Mouse (Mus musculus): ENCODE results near the gene Sh3bgrl.

Gene Sh3bgrl

GRCm38 (mm10) chrX:109098511-109098910 lies 3.3 kb downstream of the Sh3bgrl start:
- Histone ChIP-seq H3K4me3 (replicated peaks; ENCODE audit: low read length) (no peak overlapping the region), H3K9me3 (ENCODE audit: low read length) (no peaks in the 10 kb centered on the region), H3K4me1 (replicated peaks; ENCODE audit: low read depth, low read length) (no peaks in the 10 kb centered on the region), H3K27me3 (ENCODE audit: insufficient read depth, low read length) (no peaks in the 10 kb centered on the region), H3K36me3 (ENCODE audit: insufficient read depth, low read length) (no peaks in the 10 kb centered on the region)
- TF ChIP-seq POU5F1 (IDR thresholded peaks at IDR 0.05; ENCODE audit: borderline replicate concordance, low read length) (no peak), CTCF (conservative IDR thresholded peaks at IDR 0.05; ENCODE audit: low read length) (no peak), NANOG (IDR thresholded peaks at IDR 0.05; ENCODE audit: borderline replicate concordance, low read length) (no peak)

- Histone ChIP-seq H3K4me3 (replicated peaks; ENCODE audit: low read length) (no peak overlapping the region), H3K4me1 (replicated peaks; ENCODE audit: low read depth, low read length) (no peaks in the 10 kb centered on the region)
Observed at GRCm38 (mm10) chrX:109100441-109100840, 5.3 kb downstream of the Sh3bgrl start.

GRCm38 (mm10) chrX:109108117-109108805 lies 13.1 kb downstream of the Sh3bgrl start:
- H3K4me3 ChIP-seq (replicated peaks; ENCODE audit: low read length) = no peak overlapping the region
- H3K36me3 ChIP-seq (ENCODE audit: insufficient read depth, low read length) = no peaks in the 10 kb centered on the region
- no peaks in the 10 kb centered on the region for H3K27me3 ChIP-seq (ENCODE audit: insufficient read depth, low read length)
- no peak for TF ChIP-seq POU5F1 (IDR thresholded peaks at IDR 0.05; ENCODE audit: borderline replicate concordance, low read length)
- TF ChIP-seq CTCF (conservative IDR thresholded peaks at IDR 0.05; ENCODE audit: low read length) = no peak
- no peak for TF ChIP-seq NANOG (IDR thresholded peaks at IDR 0.05; ENCODE audit: borderline replicate concordance, low read length)
- H3K9me3 ChIP-seq (ENCODE audit: low read length) = no peaks in the 10 kb centered on the region
- H3K4me1 ChIP-seq (replicated peaks; ENCODE audit: low read depth, low read length) = no peaks in the 10 kb centered on the region

More at GRCm38 (mm10) chrX:109100441-109100840, 5.3 kb downstream of the Sh3bgrl start:
- Histone ChIP-seq H3K9me3 (ENCODE audit: low read length) (no peaks in the 10 kb centered on the region), H3K36me3 (ENCODE audit: insufficient read depth, low read length) (no peaks in the 10 kb centered on the region), H3K27me3 (ENCODE audit: insufficient read depth, low read length) (no peaks in the 10 kb centered on the region)
- TF ChIP-seq CTCF (conservative IDR thresholded peaks at IDR 0.05; ENCODE audit: low read length) = no peak
- no peak for TF ChIP-seq NANOG (IDR thresholded peaks at IDR 0.05; ENCODE audit: borderline replicate concordance, low read length)

GRCm38 (mm10) chrX:109112885-109113284 lies 17.7 kb downstream of the Sh3bgrl start:
- no peaks in the 10 kb centered on the region for H3K9me3 ChIP-seq (ENCODE audit: low read length)
- no peaks in the 10 kb centered on the region for H3K27me3 ChIP-seq (ENCODE audit: insufficient read depth, low read length)
- no peak overlapping the region for H3K4me3 ChIP-seq (replicated peaks; ENCODE audit: low read length)
- H3K36me3 ChIP-seq (ENCODE audit: insufficient read depth, low read length) = no peaks in the 10 kb centered on the region
- no peak for TF ChIP-seq POU5F1 (IDR thresholded peaks at IDR 0.05; ENCODE audit: borderline replicate concordance, low read length)
- no peak for TF ChIP-seq NANOG (IDR thresholded peaks at IDR 0.05; ENCODE audit: borderline replicate concordance, low read length)
- TF ChIP-seq CTCF (conservative IDR thresholded peaks at IDR 0.05; ENCODE audit: low read length) = no peak
- H3K4me1 ChIP-seq (replicated peaks; ENCODE audit: low read depth, low read length) = no peaks in the 10 kb centered on the region

- no peaks in the 10 kb centered on the region for H3K4me1 ChIP-seq (replicated peaks; ENCODE audit: low read depth, low read length)
- TF ChIP-seq CTCF (conservative IDR thresholded peaks at IDR 0.05; ENCODE audit: low read length) (no peak), POU5F1 (IDR thresholded peaks at IDR 0.05; ENCODE audit: borderline replicate concordance, low read length) (no peak), NANOG (IDR thresholded peaks at IDR 0.05; ENCODE audit: borderline replicate concordance, low read length) (no peak)
- H3K36me3 ChIP-seq (ENCODE audit: insufficient read depth, low read length) = no peaks in the 10 kb centered on the region
- no peaks in the 10 kb centered on the region for H3K9me3 ChIP-seq (ENCODE audit: low read length)
- no peaks in the 10 kb centered on the region for H3K27me3 ChIP-seq (ENCODE audit: insufficient read depth, low read length)
- no peak overlapping the region for H3K4me3 ChIP-seq (replicated peaks; ENCODE audit: low read length)
Observed at GRCm38 (mm10) chrX:109113401-109114280, 18.5 kb downstream of the Sh3bgrl start.

GRCm38 (mm10) chrX:109119829-109120826 lies 25.0 kb downstream of the Sh3bgrl start:
- no peaks in the 10 kb centered on the region for H3K9me3 ChIP-seq (ENCODE audit: low read length)
- H3K27me3 ChIP-seq (ENCODE audit: insufficient read depth, low read length) = no peaks in the 10 kb centered on the region
- H3K4me1 ChIP-seq (replicated peaks; ENCODE audit: low read depth, low read length) = no peaks in the 10 kb centered on the region
- no peak for TF ChIP-seq CTCF (conservative IDR thresholded peaks at IDR 0.05; ENCODE audit: low read length)
- no peak for TF ChIP-seq NANOG (IDR thresholded peaks at IDR 0.05; ENCODE audit: borderline replicate concordance, low read length)
- no peak for TF ChIP-seq POU5F1 (IDR thresholded peaks at IDR 0.05; ENCODE audit: borderline replicate concordance, low read length)
- no peaks in the 10 kb centered on the region for H3K36me3 ChIP-seq (ENCODE audit: insufficient read depth, low read length)
- no peak overlapping the region for H3K4me3 ChIP-seq (replicated peaks; ENCODE audit: low read length)

- no peaks in the 10 kb centered on the region for H3K27me3 ChIP-seq (ENCODE audit: insufficient read depth, low read length)
- H3K36me3 ChIP-seq (ENCODE audit: insufficient read depth, low read length) = no peaks in the 10 kb centered on the region
- no peaks in the 10 kb centered on the region for H3K4me1 ChIP-seq (replicated peaks; ENCODE audit: low read depth, low read length)
- no peak for TF ChIP-seq POU5F1 (IDR thresholded peaks at IDR 0.05; ENCODE audit: borderline replicate concordance, low read length)
- no peaks in the 10 kb centered on the region for H3K9me3 ChIP-seq (ENCODE audit: low read length)
- no peak overlapping the region for H3K4me3 ChIP-seq (replicated peaks; ENCODE audit: low read length)
Observed at GRCm38 (mm10) chrX:109121161-109121560, 26.0 kb downstream of the Sh3bgrl start.

GRCm38 (mm10) chrX:109122670-109123069 lies 27.5 kb downstream of the Sh3bgrl start:
- H3K4me3 ChIP-seq (replicated peaks; ENCODE audit: low read length) = no peak overlapping the region
- no peaks in the 10 kb centered on the region for H3K36me3 ChIP-seq (ENCODE audit: insufficient read depth, low read length)
- no peak for TF ChIP-seq POU5F1 (IDR thresholded peaks at IDR 0.05; ENCODE audit: borderline replicate concordance, low read length)
- no peaks in the 10 kb centered on the region for H3K27me3 ChIP-seq (ENCODE audit: insufficient read depth, low read length)
- H3K4me1 ChIP-seq (replicated peaks; ENCODE audit: low read depth, low read length) = no peaks in the 10 kb centered on the region
- H3K9me3 ChIP-seq (ENCODE audit: low read length) = no peaks in the 10 kb centered on the region
